Mouse (Mus musculus) embryonic fibroblast, embryonic 13.5 days (primary cell): ENCODE results near the gene Hyls1.

Source experiments
- CTCF ChIP-seq: IDR thresholded peaks from 2 replicates; pipeline ENCODE4 v1.5.1; 2011; ENCODE audit warnings: mild to moderate bottlenecking, control low read depth, low read length, moderate library complexity, borderline replicate concordance; ENCODE audit not compliant: insufficient read depth
- POLR2A ChIP-seq: IDR thresholded peaks from 2 replicates; pipeline ENCODE4 v1.6.1; 2011; ENCODE audit warnings: low read depth, mild to moderate bottlenecking, control low read depth, low read length, moderate library complexity

DNA sequence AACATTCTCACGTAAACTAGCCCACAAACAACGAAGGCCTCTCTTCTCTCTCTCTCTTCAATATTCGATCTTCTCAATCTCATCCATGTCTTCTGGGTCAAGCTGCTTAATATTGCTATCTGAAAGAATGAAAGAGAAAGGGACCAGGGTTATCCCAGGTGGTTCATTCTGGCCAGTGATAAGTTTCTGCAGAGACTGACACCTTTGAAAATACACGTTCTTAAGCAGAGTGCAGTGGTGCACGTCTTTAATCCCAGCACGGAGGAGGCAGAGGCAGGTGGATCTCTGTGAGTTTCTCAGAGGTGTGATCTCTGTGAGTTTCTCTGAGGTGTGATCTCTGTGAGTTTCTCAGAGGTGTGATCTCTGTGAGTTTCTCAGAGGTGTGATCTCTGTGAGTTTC is 28.3 kb downstream of the Hyls1 start:
- no peak for TF ChIP-seq CTCF
- TF ChIP-seq POLR2A, result no peak
